Mouse (Mus musculus) midbrain, embryonic 16.5 days (tissue): ENCODE data around the gene Dnah2. TPM values are rescaled to one million over a fixed set of nuclear protein-coding genes. Genes with fewer than 3 reads are reported as not detected.

Source experiments
- ATAC-seq: fragments of 200-750 bp; cut with Nextera tagmentation; 2 replicates; pipeline ENCODE4 v1.8.0; 2017; ENCODE audit warnings: moderate TSS enrichment
- H3K27ac ChIP-seq: fragments of 300-500 bp; sonication (generic); 2 replicates; pipeline ENCODE4 v1.5.1; 2014; ENCODE audit warnings: mild to moderate bottlenecking, low read length, mixed read lengths
- H3K27me3 ChIP-seq: fragments of 300-500 bp; sonication (generic); 2 replicates; pipeline ENCODE4 v1.6.1; 2014; ENCODE audit warnings: low read depth, low read length, mixed read lengths; ENCODE audit not compliant: control insufficient read depth, insufficient read depth
- H3K36me3 ChIP-seq: fragments of 300-500 bp; sonication (generic); 2 replicates; pipeline ENCODE4 v1.6.1; 2014; ENCODE audit warnings: mild to moderate bottlenecking, low read length, moderate library complexity, mixed read lengths; ENCODE audit not compliant: control insufficient read depth, insufficient read depth
- H3K4me1 ChIP-seq: fragments of 300-500 bp; sonication (generic); 2 replicates; pipeline ENCODE4 v1.6.1; 2014; ENCODE audit warnings: mild to moderate bottlenecking, low read length, mixed read lengths; ENCODE audit not compliant: control insufficient read depth, insufficient read depth
- H3K4me2 ChIP-seq: fragments of 300-500 bp; sonication (generic); 2 replicates; pipeline ENCODE4 v1.6.1; 2014; ENCODE audit warnings: mild to moderate bottlenecking, low read length, mixed read lengths
- H3K4me3 ChIP-seq: fragments of 300-500 bp; sonication (generic); 2 replicates; pipeline ENCODE4 v1.5.1; 2014; ENCODE audit warnings: low read depth, mild to moderate bottlenecking, low read length, moderate library complexity, mixed read lengths
- H3K9ac ChIP-seq: fragments of 300-500 bp; sonication (generic); 2 replicates; pipeline ENCODE4 v1.6.1; 2014; ENCODE audit warnings: low read depth, low read length, mixed read lengths
- H3K9me3 ChIP-seq: fragments of 300-500 bp; sonication (generic); replicated peaks from 2 replicates; pipeline ENCODE4 v1.6.1; 2014; ENCODE audit warnings: mild to moderate bottlenecking, low read length, mixed read lengths; ENCODE audit not compliant: control insufficient read depth, poor library complexity, severe bottlenecking
- WGBS: fragments of 180-500 bp; shearing (Covaris S2); extraction: QIAGEN DNeasy Blood & Tissue Kit; methylation state at CpG from one replicate; pipeline ENCODE4 v1.1.7; 2014; 5-methylcytosine and 5-hydroxymethylcytosine counted together
- polyA plus RNA-seq: library from polyadenylated mRNA; unstranded; fragments of >200 nt; fragmentation: Nextera tagmentation; extraction: Ambion mirVana; gene quantifications from 2 replicates; pipeline ENCODE4 v1.2.1, GENCODE M21; 2015

The Dnah2 gene
- polyA plus RNA-seq, 1 experiment from 2014 or later = 5.1 TPM

GRCm38 (mm10) chr11:69559183-69559582 lies 10.3 kb upstream of the Dnah2 start:
- WGBS = 11% methylated on average over 5 of the region's 5 CpGs
- peak overlapping the region; percentile 98 for H3K9ac ChIP-seq
- H3K4me3 ChIP-seq = peak overlapping the region; percentile 83
- H3K27me3 ChIP-seq = no peaks in the 10 kb centered on the region
- no peaks in the 10 kb centered on the region for H3K36me3 ChIP-seq
- no peaks in the 10 kb centered on the region for H3K9me3 ChIP-seq
- peak overlapping the region; percentile 87 for H3K4me2 ChIP-seq
- peaks cover 47% of the 10 kb centered on the region for H3K4me1 ChIP-seq
- H3K27ac ChIP-seq = peak overlapping the region; percentile 92
- no peak for ATAC-seq

GRCm38 (mm10) chr11:69558756-69559155 lies 9.8 kb upstream of the Dnah2 start:
- no peaks in the 10 kb centered on the region for H3K36me3 ChIP-seq
- no peak for ATAC-seq
- H3K27me3 ChIP-seq = no peaks in the 10 kb centered on the region
- H3K9me3 ChIP-seq = no peaks in the 10 kb centered on the region
- 20% methylated on average over 6 of the region's 6 CpGs for WGBS
- peak overlapping the region; percentile 92; the same call in 1 of the 2 replicates for H3K27ac ChIP-seq
- H3K4me1 ChIP-seq = peaks cover 51% of the 10 kb centered on the region
- H3K4me3 ChIP-seq = peak overlapping the region; percentile 83
- H3K4me2 ChIP-seq = peak overlapping the region; percentile 87
- peak overlapping the region; percentile 98 for H3K9ac ChIP-seq

- Histone ChIP-seq H3K27me3 (no peaks in the 10 kb centered on the region), H3K4me1 (peaks cover 64% of the 10 kb centered on the region), H3K4me2 (peak overlapping the region; percentile 87), H3K27ac (peak overlapping the region; percentile 77), H3K4me3 (peak overlapping the region; percentile 83), H3K36me3 (no peaks in the 10 kb centered on the region), H3K9me3 (no peaks in the 10 kb centered on the region), H3K9ac (peak overlapping the region; percentile 98)
- 13% methylated on average over 14 of the region's 14 CpGs for WGBS
- no peak for ATAC-seq
Measured at GRCm38 (mm10) chr11:69557381-69557958, 8.6 kb upstream of the Dnah2 start.

GRCm38 (mm10) chr11:69554539-69555140 lies 5.7 kb upstream of the Dnah2 start:
- Histone ChIP-seq H3K4me2 (no peak overlapping the region), H3K4me3 (no peak overlapping the region), H3K4me1 (peaks cover 56% of the 10 kb centered on the region)

GRCm38 (mm10) chr11:69553341-69553721 lies 4.4 kb upstream of the Dnah2 start:
- H3K27me3 ChIP-seq = no peaks in the 10 kb centered on the region
- H3K4me3 ChIP-seq = no peak overlapping the region
- 0% methylated on average over 2 of the region's 2 CpGs for WGBS
- H3K4me1 ChIP-seq = peaks cover 63% of the 10 kb centered on the region
- H3K27ac ChIP-seq = peak overlapping the region; percentile 91
- peak overlapping the region; percentile 59 for H3K9ac ChIP-seq
- ATAC-seq = 0 out of 2 replicates have a peak, but pooled peaks have one; percentile 8
- H3K36me3 ChIP-seq = no peaks in the 10 kb centered on the region
- peak overlapping the region; percentile 48 for H3K4me2 ChIP-seq
- no peaks in the 10 kb centered on the region for H3K9me3 ChIP-seq

More at GRCm38 (mm10) chr11:69554539-69555140, 5.7 kb upstream of the Dnah2 start:
- ATAC-seq = no peak
- no peaks in the 10 kb centered on the region for H3K27me3 ChIP-seq
- H3K36me3 ChIP-seq = no peaks in the 10 kb centered on the region
- no peaks in the 10 kb centered on the region for H3K9me3 ChIP-seq
- 80% methylated on average over 5 of the region's 5 CpGs for WGBS
- H3K27ac ChIP-seq = peak overlapping the region; percentile 91
- H3K9ac ChIP-seq = no peak overlapping the region

GRCm38 (mm10) chr11:69552622-69553340 lies 3.9 kb upstream of the Dnah2 start:
- no peaks in the 10 kb centered on the region for H3K27me3 ChIP-seq
- H3K9me3 ChIP-seq = no peaks in the 10 kb centered on the region
- peak overlapping the region; percentile 7; the same call in 1 of the 2 replicates for H3K4me3 ChIP-seq
- H3K9ac ChIP-seq = peak overlapping the region; percentile 59
- whole genome bisulfite sequencing = 3% methylated on average over 14 of the region's 14 CpGs
- H3K27ac ChIP-seq = peak overlapping the region; percentile 91
- H3K4me2 ChIP-seq = peak overlapping the region; percentile 48
- ATAC-seq = peak; percentile 85
- peaks cover 63% of the 10 kb centered on the region for H3K4me1 ChIP-seq
- H3K36me3 ChIP-seq = no peaks in the 10 kb centered on the region

- WGBS = 56% methylated on average over 4 of the region's 4 CpGs
- Histone ChIP-seq H3K9ac (no peak overlapping the region), H3K27ac (no peak overlapping the region)
Measured at GRCm38 (mm10) chr11:69551310-69551709, 2.4 kb upstream of the Dnah2 start.

GRCm38 (mm10) chr11:69547071-69547470 lies 1.8 kb downstream of the Dnah2 start:
- peak; percentile 15; the same call in 1 of the 2 replicates for ATAC-seq
- Histone ChIP-seq H3K4me1 (peaks cover 62% of the 10 kb centered on the region), H3K9me3 (no peaks in the 10 kb centered on the region), H3K27ac (peak overlapping the region; percentile 95), H3K36me3 (no peaks in the 10 kb centered on the region), H3K4me3 (peak overlapping the region; percentile 50), H3K27me3 (no peaks in the 10 kb centered on the region), H3K4me2 (peak overlapping the region; percentile 79), H3K9ac (peak overlapping the region; percentile 69)
- WGBS = 2% methylated on average over 15 of the region's 15 CpGs

More at GRCm38 (mm10) chr11:69551310-69551709, 2.4 kb upstream of the Dnah2 start:
- Histone ChIP-seq H3K27me3 (no peaks in the 10 kb centered on the region), H3K36me3 (no peaks in the 10 kb centered on the region), H3K4me2 (no peak overlapping the region), H3K4me1 (peaks cover 66% of the 10 kb centered on the region), H3K9me3 (no peaks in the 10 kb centered on the region), H3K4me3 (no peak overlapping the region)
- ATAC-seq = no peak
